Mouse (Mus musculus): ENCODE data around the gene BC052040. TPM values are rescaled to one million over a fixed set of nuclear protein-coding genes. Genes with fewer than 3 reads are reported as not detected.

The BC052040 gene
- polyA plus RNA-seq, 1 experiment from 2014 or later: 12.9 TPM

GRCm38 (mm10) chr2:115610503-115610902 is 29.0 kb downstream of the BC052040 start:
- Histone ChIP-seq H3K27ac (ENCODE audit: low read length) (no peak overlapping the region), H3K9me3 (replicated peaks; ENCODE audit: control insufficient read depth, low read length) (no peaks in the 10 kb centered on the region), H3K9ac (ENCODE audit: low read length) (no peak overlapping the region), H3K4me1 (ENCODE audit: control insufficient read depth, insufficient read depth, low read length) (peaks cover 4% of the 10 kb centered on the region), H3K4me3 (ENCODE audit: low read length) (no peak overlapping the region), H3K27me3 (ENCODE audit: control insufficient read depth, insufficient read depth, low read length) (no peaks in the 10 kb centered on the region), H3K36me3 (ENCODE audit: control insufficient read depth, insufficient read depth) (no peaks in the 10 kb centered on the region), H3K4me2 (ENCODE audit: low read depth, low read length) (no peak overlapping the region)
- WGBS: 70% methylated on average over 6 of the region's 6 CpGs
- no peak for ATAC-seq (replicated peaks; ENCODE audit: extremely low read depth, insufficient read depth, low FRiP score)

GRCm38 (mm10) chr2:115613830-115614520 is 32.5 kb downstream of the BC052040 start:
- Histone ChIP-seq H3K36me3 (ENCODE audit: control insufficient read depth, insufficient read depth) (no peaks in the 10 kb centered on the region), H3K9ac (ENCODE audit: low read length) (no peak overlapping the region), H3K27ac (ENCODE audit: low read length) (no peak overlapping the region), H3K9me3 (replicated peaks; ENCODE audit: control insufficient read depth, low read length) (no peaks in the 10 kb centered on the region), H3K4me3 (ENCODE audit: low read length) (no peak overlapping the region), H3K27me3 (ENCODE audit: control insufficient read depth, insufficient read depth, low read length) (no peaks in the 10 kb centered on the region), H3K4me1 (ENCODE audit: control insufficient read depth, insufficient read depth, low read length) (no peaks in the 10 kb centered on the region), H3K4me2 (ENCODE audit: low read depth, low read length) (no peak overlapping the region)
- whole genome bisulfite sequencing: 89% methylated on average over 3 of the region's 3 CpGs
- ATAC-seq (replicated peaks; ENCODE audit: extremely low read depth, insufficient read depth, low FRiP score): no peak

GRCm38 (mm10) chr2:115628471-115628870 is 47.0 kb downstream of the BC052040 start:
- 91% methylated on average over 4 of the region's 4 CpGs for WGBS
- no peak overlapping the region for H3K4me3 ChIP-seq (ENCODE audit: low read length)
- ATAC-seq (replicated peaks; ENCODE audit: extremely low read depth, insufficient read depth, low FRiP score): no peak

GRCm38 (mm10) chr2:115631031-115631434 is 49.5 kb downstream of the BC052040 start:
- ATAC-seq (replicated peaks; ENCODE audit: extremely low read depth, insufficient read depth, low FRiP score): no peak
- 69% methylated on average over 5 of the region's 5 CpGs for WGBS

More at GRCm38 (mm10) chr2:115628471-115628870, 47.0 kb downstream of the BC052040 start:
- Histone ChIP-seq H3K9ac (ENCODE audit: low read length) (no peak overlapping the region), H3K4me2 (ENCODE audit: low read depth, low read length) (no peak overlapping the region), H3K9me3 (replicated peaks; ENCODE audit: control insufficient read depth, low read length) (no peaks in the 10 kb centered on the region), H3K4me1 (ENCODE audit: control insufficient read depth, insufficient read depth, low read length) (no peaks in the 10 kb centered on the region), H3K27me3 (ENCODE audit: control insufficient read depth, insufficient read depth, low read length) (no peaks in the 10 kb centered on the region), H3K27ac (ENCODE audit: low read length) (no peak overlapping the region), H3K36me3 (ENCODE audit: control insufficient read depth, insufficient read depth) (no peaks in the 10 kb centered on the region)

GRCm38 (mm10) chr2:115631826-115632225 is 50.3 kb downstream of the BC052040 start:
- ATAC-seq (replicated peaks; ENCODE audit: extremely low read depth, insufficient read depth, low FRiP score): no peak
- Histone ChIP-seq H3K36me3 (ENCODE audit: control insufficient read depth, insufficient read depth) (peaks cover 4% of the 10 kb centered on the region; the same call in 1 of the 2 replicates), H3K27ac (ENCODE audit: low read length) (no peak overlapping the region), H3K27me3 (ENCODE audit: control insufficient read depth, insufficient read depth, low read length) (no peaks in the 10 kb centered on the region), H3K4me2 (ENCODE audit: low read depth, low read length) (no peak overlapping the region), H3K9ac (ENCODE audit: low read length) (no peak overlapping the region), H3K4me3 (ENCODE audit: low read length) (no peak overlapping the region), H3K4me1 (ENCODE audit: control insufficient read depth, insufficient read depth, low read length) (no peaks in the 10 kb centered on the region), H3K9me3 (replicated peaks; ENCODE audit: control insufficient read depth, low read length) (no peaks in the 10 kb centered on the region)
- 89% methylated on average over 4 of the region's 4 CpGs for WGBS

More at GRCm38 (mm10) chr2:115631031-115631434, 49.5 kb downstream of the BC052040 start:
- no peak overlapping the region for H3K9ac ChIP-seq (ENCODE audit: low read length)
- H3K27me3 ChIP-seq (ENCODE audit: control insufficient read depth, insufficient read depth, low read length): no peaks in the 10 kb centered on the region
- H3K4me2 ChIP-seq (ENCODE audit: low read depth, low read length): no peak overlapping the region
- no peaks in the 10 kb centered on the region for H3K9me3 ChIP-seq (replicated peaks; ENCODE audit: control insufficient read depth, low read length)
- no peaks in the 10 kb centered on the region for H3K4me1 ChIP-seq (ENCODE audit: control insufficient read depth, insufficient read depth, low read length)
- H3K4me3 ChIP-seq (ENCODE audit: low read length): no peak overlapping the region
- peaks cover 4% of the 10 kb centered on the region; the same call in 1 of the 2 replicates for H3K36me3 ChIP-seq (ENCODE audit: control insufficient read depth, insufficient read depth)
- H3K27ac ChIP-seq (ENCODE audit: low read length): no peak overlapping the region

GRCm38 (mm10) chr2:115650203-115650602 is 68.7 kb downstream of the BC052040 start:
- Histone ChIP-seq H3K4me2 (ENCODE audit: low read depth, low read length) (no peak overlapping the region), H3K9ac (ENCODE audit: low read length) (no peak overlapping the region), H3K4me1 (ENCODE audit: control insufficient read depth, insufficient read depth, low read length) (no peaks in the 10 kb centered on the region), H3K27me3 (ENCODE audit: control insufficient read depth, insufficient read depth, low read length) (no peaks in the 10 kb centered on the region), H3K27ac (ENCODE audit: low read length) (no peak overlapping the region), H3K4me3 (ENCODE audit: low read length) (no peak overlapping the region), H3K9me3 (replicated peaks; ENCODE audit: control insufficient read depth, low read length) (no peaks in the 10 kb centered on the region), H3K36me3 (ENCODE audit: control insufficient read depth, insufficient read depth) (no peaks in the 10 kb centered on the region)
- no peak for ATAC-seq (replicated peaks; ENCODE audit: extremely low read depth, insufficient read depth, low FRiP score)
- WGBS: 73% methylated on average over 2 of the region's 2 CpGs

GRCm38 (mm10) chr2:115659712-115660111 is 78.2 kb downstream of the BC052040 start:
- H3K27me3 ChIP-seq (ENCODE audit: control insufficient read depth, insufficient read depth, low read length): no peaks in the 10 kb centered on the region
- no peak overlapping the region for H3K27ac ChIP-seq (ENCODE audit: low read length)
- H3K4me3 ChIP-seq (ENCODE audit: low read length): no peak overlapping the region
- H3K4me2 ChIP-seq (ENCODE audit: low read depth, low read length): no peak overlapping the region
- ATAC-seq (replicated peaks; ENCODE audit: extremely low read depth, insufficient read depth, low FRiP score): no peak
- H3K9me3 ChIP-seq (replicated peaks; ENCODE audit: control insufficient read depth, low read length): no peaks in the 10 kb centered on the region
- H3K4me1 ChIP-seq (ENCODE audit: control insufficient read depth, insufficient read depth, low read length): 0 out of 2 replicates have a peak, but pooled peaks cover 2% of the 10 kb centered on the region
- no peaks in the 10 kb centered on the region for H3K36me3 ChIP-seq (ENCODE audit: control insufficient read depth, insufficient read depth)
- WGBS: 85% methylated on average over 8 of the region's 8 CpGs
- H3K9ac ChIP-seq (ENCODE audit: low read length): no peak overlapping the region

- 0 out of 2 replicates have a peak, but pooled peaks cover 2% of the 10 kb centered on the region for H3K4me1 ChIP-seq (ENCODE audit: control insufficient read depth, insufficient read depth, low read length)
- no peak overlapping the region for H3K27ac ChIP-seq (ENCODE audit: low read length)
- no peak overlapping the region for H3K4me2 ChIP-seq (ENCODE audit: low read depth, low read length)
- H3K9me3 ChIP-seq (replicated peaks; ENCODE audit: control insufficient read depth, low read length): no peaks in the 10 kb centered on the region
- no peak for ATAC-seq (replicated peaks; ENCODE audit: extremely low read depth, insufficient read depth, low FRiP score)
- no peak overlapping the region for H3K9ac ChIP-seq (ENCODE audit: low read length)
- no peak overlapping the region for H3K4me3 ChIP-seq (ENCODE audit: low read length)
- H3K36me3 ChIP-seq (ENCODE audit: control insufficient read depth, insufficient read depth): no peaks in the 10 kb centered on the region
- WGBS: 84% methylated on average over 6 of the region's 6 CpGs
- H3K27me3 ChIP-seq (ENCODE audit: control insufficient read depth, insufficient read depth, low read length): no peaks in the 10 kb centered on the region
Measured at GRCm38 (mm10) chr2:115660213-115661120, 79.0 kb downstream of the BC052040 start.

GRCm38 (mm10) chr2:115667516-115667915 is 86.0 kb downstream of the BC052040 start:
- no peaks in the 10 kb centered on the region for H3K9me3 ChIP-seq (replicated peaks; ENCODE audit: control insufficient read depth, low read length)
- 82% methylated on average over 2 of the region's 2 CpGs for WGBS
- no peaks in the 10 kb centered on the region for H3K27me3 ChIP-seq (ENCODE audit: control insufficient read depth, insufficient read depth, low read length)
- H3K4me1 ChIP-seq (ENCODE audit: control insufficient read depth, insufficient read depth, low read length): peaks cover 5% of the 10 kb centered on the region
- peak; percentile 49; the same call in 1 of the 2 replicates for ATAC-seq (replicated peaks; ENCODE audit: extremely low read depth, insufficient read depth, low FRiP score)
- H3K9ac ChIP-seq (ENCODE audit: low read length): no peak overlapping the region
- H3K27ac ChIP-seq (ENCODE audit: low read length): no peak overlapping the region
- no peak overlapping the region for H3K4me3 ChIP-seq (ENCODE audit: low read length)
- H3K4me2 ChIP-seq (ENCODE audit: low read depth, low read length): no peak overlapping the region
- peaks cover 2% of the 10 kb centered on the region; the same call in 1 of the 2 replicates for H3K36me3 ChIP-seq (ENCODE audit: control insufficient read depth, insufficient read depth)

All from heart, embryonic 16.5 days (tissue).